Mouse (Mus musculus) midbrain, embryonic 11.5 days (tissue): ENCODE measurements around the gene Krtap7-1. TPM values are rescaled to one million over a fixed set of nuclear protein-coding genes. Genes with fewer than 3 reads are reported as not detected.
A peak's percentile ranks its signal among the peaks of the same experiment; 100 is the strongest.

Experiments
- ATAC-seq: fragments of 200-750 bp; cut with Nextera tagmentation; 2 replicates; pipeline ENCODE4 v1.8.0; 2017; ENCODE audit warnings: moderate TSS enrichment, moderate library complexity; ENCODE audit not compliant: low FRiP score
- DNase-seq: peaks from one replicate; pipeline ENCODE4 v3.0.0; 2015; ENCODE audit warnings: low spot score; ENCODE audit errors: missing footprints
- H3K27ac ChIP-seq: fragments of 300-500 bp; sonication (generic); 2 replicates; pipeline ENCODE4 v1.5.1; 2014; ENCODE audit warnings: low read depth, low read length
- H3K27me3 ChIP-seq: fragments of 300-500 bp; sonication (generic); 2 replicates; pipeline ENCODE4 v1.6.1; 2014; ENCODE audit warnings: mild to moderate bottlenecking, low read length, moderate library complexity, mixed read lengths; ENCODE audit not compliant: control insufficient read depth, insufficient read depth
- H3K36me3 ChIP-seq: fragments of 300-500 bp; sonication (generic); 2 replicates; pipeline ENCODE4 v1.6.1; 2014; ENCODE audit warnings: mild to moderate bottlenecking, low read length, moderate library complexity, mixed read lengths; ENCODE audit not compliant: control insufficient read depth, insufficient read depth
- H3K4me1 ChIP-seq: fragments of 300-500 bp; sonication (generic); 2 replicates; pipeline ENCODE4 v1.6.1; 2014; ENCODE audit warnings: low read length; ENCODE audit not compliant: control insufficient read depth, insufficient read depth
- H3K4me2 ChIP-seq: fragments of 300-500 bp; sonication (generic); 2 replicates; pipeline ENCODE4 v1.6.1; 2014; ENCODE audit warnings: mild to moderate bottlenecking, moderate library complexity
- H3K4me3 ChIP-seq: fragments of 300-500 bp; sonication (generic); 2 replicates; pipeline ENCODE4 v1.5.1; 2014; ENCODE audit warnings: low read depth, low read length
- H3K9ac ChIP-seq: fragments of 300-500 bp; sonication (generic); 2 replicates; pipeline ENCODE4 v1.6.1; 2014; ENCODE audit warnings: low read length
- H3K9me3 ChIP-seq: fragments of 300-500 bp; sonication (generic); 2 replicates; pipeline ENCODE4 v1.6.1; 2016; ENCODE audit warnings: low read length; ENCODE audit not compliant: control insufficient read depth
- WGBS: fragments of 180-500 bp; shearing (Covaris S2); extraction: QIAGEN DNeasy Blood & Tissue Kit; methylation state at CpG from one replicate; pipeline ENCODE4 v1.1.7; 2014; 5-methylcytosine and 5-hydroxymethylcytosine counted together
- polyA plus RNA-seq: library from polyadenylated mRNA; unstranded; fragments of >200 nt; fragmentation: Nextera tagmentation; extraction: Ambion mirVana; gene quantifications from 2 replicates; pipeline ENCODE4 v1.2.1, GENCODE M21; 2014

Gene Krtap7-1
- polyA plus RNA-seq, 1 experiment from 2014 or later, result 0.23 TPM

GRCm38 (mm10) chr16:89520091-89520490, 12.0 kb upstream of the Krtap7-1 start:
- no peak for DNase-seq
- no peaks in the 10 kb centered on the region for H3K4me1 ChIP-seq
- WGBS, result 93% methylated on average over 6 of the region's 6 CpGs

DNA sequence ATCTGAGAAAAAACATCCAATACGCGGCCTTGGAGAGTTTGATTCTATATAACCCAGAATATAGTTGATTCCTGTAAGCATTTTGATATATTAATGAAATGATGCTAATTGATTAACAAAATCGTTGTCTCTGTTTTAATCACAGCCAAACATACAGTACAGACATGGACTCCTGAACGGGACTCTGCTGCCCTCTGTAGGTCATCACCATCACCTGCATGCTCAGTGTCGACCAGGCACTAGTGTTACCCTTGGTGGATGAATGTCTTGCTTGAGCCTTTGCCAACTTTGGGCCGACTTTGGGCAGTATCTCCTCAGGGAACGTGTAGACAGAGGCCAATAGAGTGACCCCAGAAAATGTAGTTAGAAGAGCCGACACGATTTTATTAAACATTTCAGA, 9.5 kb upstream of the Krtap7-1 start:
- Histone ChIP-seq H3K4me2 (no peak overlapping the region), H3K9me3 (no peaks in the 10 kb centered on the region), H3K4me1 (no peaks in the 10 kb centered on the region), H3K27me3 (no peaks in the 10 kb centered on the region), H3K36me3 (no peaks in the 10 kb centered on the region), H3K27ac (no peak overlapping the region), H3K9ac (no peak overlapping the region), H3K4me3 (no peak overlapping the region)
- peak; percentile 76 for ATAC-seq
- 64% methylated on average over 9 of the region's 9 CpGs for WGBS
- DNase-seq, result no peak

More at GRCm38 (mm10) chr16:89520091-89520490, 12.0 kb upstream of the Krtap7-1 start:
- no peak overlapping the region for H3K4me3 ChIP-seq
- H3K4me2 ChIP-seq, result no peak overlapping the region
- no peaks in the 10 kb centered on the region for H3K9me3 ChIP-seq
- no peak overlapping the region for H3K27ac ChIP-seq
- H3K9ac ChIP-seq, result no peak overlapping the region
- ATAC-seq, result no peak
- no peaks in the 10 kb centered on the region for H3K36me3 ChIP-seq
- H3K27me3 ChIP-seq, result no peaks in the 10 kb centered on the region

DNA sequence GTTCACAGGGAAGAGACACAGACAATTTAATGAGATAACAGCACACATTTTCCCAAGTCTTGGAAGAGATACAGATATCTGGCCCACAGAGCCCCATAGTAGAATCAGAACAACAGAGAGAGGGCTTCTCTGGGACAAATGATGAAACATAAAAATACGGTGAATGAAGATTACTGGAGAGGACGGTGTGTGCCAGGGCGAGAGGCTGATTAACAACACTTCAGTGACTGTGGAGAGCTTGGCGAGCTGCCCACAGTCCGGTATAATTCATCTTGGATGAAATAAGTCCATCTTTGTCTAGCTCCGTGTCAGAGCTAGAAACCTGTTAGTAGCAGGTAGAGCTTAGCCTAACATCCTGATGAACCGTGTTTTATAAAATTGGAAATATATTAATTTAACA, 5.3 kb upstream of the Krtap7-1 start:
- Histone ChIP-seq H3K4me3 (no peak overlapping the region), H3K9ac (no peak overlapping the region), H3K4me2 (no peak overlapping the region), H3K9me3 (no peaks in the 10 kb centered on the region), H3K27me3 (no peaks in the 10 kb centered on the region), H3K27ac (no peak overlapping the region), H3K36me3 (no peaks in the 10 kb centered on the region), H3K4me1 (no peaks in the 10 kb centered on the region)
- 93% methylated on average over 7 of the region's 7 CpGs for WGBS
- no peak for ATAC-seq
- DNase-seq, result no peak

- 83% methylated on average over 2 of the region's 2 CpGs for WGBS
- DNase-seq (no peak), ATAC-seq (no peak)
These were observed 4.6 kb downstream of the Krtap7-1 start for GRCm38 (mm10) chr16:89503571-89503970.

GRCm38 (mm10) chr16:89501870-89502269, 6.3 kb downstream of the Krtap7-1 start:
- no peaks in the 10 kb centered on the region for H3K9me3 ChIP-seq
- no peaks in the 10 kb centered on the region for H3K36me3 ChIP-seq
- ATAC-seq (no peak), DNase-seq (no peak)
- H3K4me2 ChIP-seq, result no peak overlapping the region
- no peak overlapping the region for H3K9ac ChIP-seq
- H3K27ac ChIP-seq, result no peak overlapping the region
- no peaks in the 10 kb centered on the region for H3K27me3 ChIP-seq
- no peaks in the 10 kb centered on the region for H3K4me1 ChIP-seq
- WGBS, result 92% methylated on average over 5 of the region's 5 CpGs
- no peak overlapping the region for H3K4me3 ChIP-seq

More at GRCm38 (mm10) chr16:89503571-89503970, 4.6 kb downstream of the Krtap7-1 start:
- Histone ChIP-seq H3K36me3 (no peaks in the 10 kb centered on the region), H3K27me3 (no peaks in the 10 kb centered on the region), H3K4me2 (no peak overlapping the region), H3K4me3 (no peak overlapping the region), H3K4me1 (no peaks in the 10 kb centered on the region), H3K9ac (no peak overlapping the region), H3K9me3 (no peaks in the 10 kb centered on the region), H3K27ac (no peak overlapping the region)

GRCm38 (mm10) chr16:89497002-89497401, 11.1 kb downstream of the Krtap7-1 start:
- Histone ChIP-seq H3K27ac (no peak overlapping the region), H3K4me3 (no peak overlapping the region), H3K4me1 (no peaks in the 10 kb centered on the region), H3K36me3 (no peaks in the 10 kb centered on the region), H3K9ac (no peak overlapping the region), H3K9me3 (no peaks in the 10 kb centered on the region), H3K4me2 (no peak overlapping the region), H3K27me3 (no peaks in the 10 kb centered on the region)
- ATAC-seq (no peak), DNase-seq (no peak)
- 93% methylated on average over 5 of the region's 5 CpGs for WGBS

GRCm38 (mm10) chr16:89495394-89496153, 12.5 kb downstream of the Krtap7-1 start:
- WGBS, result 84% methylated on average over 7 of the region's 7 CpGs
- Histone ChIP-seq H3K27me3 (no peaks in the 10 kb centered on the region), H3K4me2 (no peak overlapping the region), H3K27ac (no peak overlapping the region), H3K4me3 (no peak overlapping the region), H3K9ac (no peak overlapping the region), H3K36me3 (no peaks in the 10 kb centered on the region), H3K4me1 (no peaks in the 10 kb centered on the region), H3K9me3 (no peaks in the 10 kb centered on the region)
- no peak for DNase-seq
- 0 out of 2 replicates have a peak, but pooled peaks have one; percentile 22 for ATAC-seq

GRCm38 (mm10) chr16:89487852-89488251, 20.3 kb downstream of the Krtap7-1 start, which contains the start of gene Krtap8-1:
TSS of gene Krtap8-1 (minus strand) at chr16:89487952.
- no peaks in the 10 kb centered on the region for H3K36me3 ChIP-seq
- H3K9me3 ChIP-seq, result no peaks in the 10 kb centered on the region
- H3K4me3 ChIP-seq, result no peak within 1 kb of the TSS
- no peak within 1 kb of the TSS for H3K4me2 ChIP-seq
- ATAC-seq, result no peak
- no peak for DNase-seq
- H3K27me3 ChIP-seq, result no peaks in the 10 kb centered on the region
- no peak within 1 kb of the TSS for H3K27ac ChIP-seq
- H3K9ac ChIP-seq, result no peak within 1 kb of the TSS
- 90% methylated on average over 7 of the region's 7 CpGs for WGBS
- H3K4me1 ChIP-seq, result no peaks in the 10 kb centered on the region

DNA sequence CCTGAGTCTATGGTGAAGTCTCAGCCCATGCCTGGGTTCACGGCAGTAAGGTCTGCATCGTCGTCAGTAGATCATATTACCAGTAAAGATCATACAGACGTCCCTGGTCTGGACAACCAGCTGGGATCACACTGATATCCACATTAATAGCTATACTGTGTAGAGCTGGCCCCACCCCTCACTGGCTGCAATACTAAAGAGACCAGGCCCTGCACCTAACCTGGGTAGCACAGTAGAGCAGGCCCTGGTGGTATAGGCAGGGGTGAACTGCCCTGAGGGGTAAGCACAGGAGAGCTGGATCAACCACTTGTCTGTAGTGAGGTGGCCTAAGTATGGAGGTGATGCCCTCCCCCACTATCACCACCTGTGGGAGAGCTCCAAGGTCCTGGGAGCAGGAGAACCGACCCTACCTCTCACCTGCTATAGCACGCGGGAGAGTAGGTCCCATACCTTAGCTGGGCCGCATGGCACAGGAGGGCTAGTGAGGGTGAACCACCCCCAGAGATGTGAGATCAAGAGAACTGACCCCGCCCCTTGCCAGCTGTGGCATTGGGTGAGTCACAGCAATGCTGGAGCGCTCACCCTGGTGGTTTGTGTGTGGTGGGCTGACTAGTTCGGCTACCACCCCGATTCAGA, 30.3 kb downstream of the Krtap7-1 start:
- no peak overlapping the region for H3K4me3 ChIP-seq
- H3K9me3 ChIP-seq, result no peaks in the 10 kb centered on the region
- H3K27ac ChIP-seq, result no peak overlapping the region
- WGBS, result 91% methylated on average over 12 of the region's 12 CpGs
- H3K4me2 ChIP-seq, result no peak overlapping the region
- H3K36me3 ChIP-seq, result no peaks in the 10 kb centered on the region
- ATAC-seq (peak; percentile 58), DNase-seq (no peak)
- no peak overlapping the region for H3K9ac ChIP-seq
- no peaks in the 10 kb centered on the region for H3K27me3 ChIP-seq
- H3K4me1 ChIP-seq, result no peaks in the 10 kb centered on the region
